Mouse (Mus musculus) liver, adult (tissue): ENCODE measurements at regions not wholly inside any gene's neighbourhood (a gene's known extent, or its start where the extent isn't known, plus 50 kb on each side); places are given as distances from the start of the nearest gene placed in this dataset.

Source experiments
- GATA4 ChIP-seq: IDR thresholded peaks from 2 replicates; pipeline ENCODE4 v1.6.1; 2014; ENCODE audit warnings: mild to moderate bottlenecking, low read length; ENCODE audit not compliant: insufficient replicate concordance

- no peak for TF ChIP-seq GATA4
Measured at GRCm38 (mm10) chr13:52451486-52451885, 79.6 kb downstream of the Diras2 start.

GRCm38 (mm10) chr13:52452291-52452690 is 78.8 kb downstream of the Diras2 start:
- TF ChIP-seq GATA4, result no peak
